14 mouse cellular contexts compared by ENCODE assay signal in the genomic region with DNA sequence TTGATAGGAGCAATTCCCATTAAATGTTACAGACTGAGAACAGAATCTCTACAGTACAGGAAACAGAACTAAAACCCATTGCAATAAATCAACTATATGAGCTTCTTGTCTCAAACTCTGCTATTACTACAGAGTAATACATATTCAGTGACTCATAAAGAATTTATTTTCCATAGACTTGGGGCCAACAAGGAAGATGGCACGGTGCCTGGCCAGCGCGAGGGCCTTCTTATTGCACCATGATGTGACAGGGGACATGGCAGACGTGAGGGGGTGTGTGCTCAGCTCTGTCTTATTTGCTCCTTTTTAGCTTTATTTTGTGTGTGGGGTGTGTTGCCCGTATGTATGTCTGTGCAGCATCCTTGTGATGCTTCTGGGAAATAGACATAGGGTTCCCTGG. TPM values are rescaled to one million over a fixed set of nuclear protein-coding genes. Genes with fewer than 3 reads are reported as not detected.
DNase-seq lines count a peak whose midpoint lies in the region; ATAC-seq and TF ChIP-seq lines count a peak whose summit lies in the region.
"Had no signal": no experiment of that assay in that cellular context is flagged by ENCODE, and none has a peak within 500 bp of the region (broad histone marks: within the 10 kb centered on the region; RNA-seq: fewer than 3 reads in every experiment).

No protein-coding gene starts in this region.

- H3K27ac ChIP-seq in stomach, postnatal 0 days (replicated peaks): no peak overlapping the region
- H3K27ac ChIP-seq: embryonic facial prominence, embryonic 13.5 days; hindbrain, embryonic 10.5 days had no signal

- H3K9ac ChIP-seq in stomach, postnatal 0 days (ENCODE audit: low read length): no peak overlapping the region
- H3K9ac ChIP-seq: embryonic facial prominence, embryonic 13.5 days; liver, postnatal 0 days had no signal

- ATAC-seq in frontal cortex, adult (ENCODE audit: low TSS enrichment): peak; percentile 72; the same call in 1 of the 2 replicates
- ATAC-seq in stomach, postnatal 0 days (ENCODE audit: low FRiP score, low TSS enrichment): peak; percentile 53; the same call in 1 of the 2 replicates
- no peak for ATAC-seq in megakaryocyte, adult 5-6 weeks (ENCODE audit: poor library complexity, severe bottlenecking)
- ATAC-seq: liver, postnatal 0 days; Patski had no signal

- no peak for TF ChIP-seq EP300 in stomach, postnatal 0 days (optimal IDR thresholded peaks at IDR 0.05)

- H3K4me3 ChIP-seq in stomach, postnatal 0 days (ENCODE audit: low read depth, low read length): no peak overlapping the region
- H3K4me3 ChIP-seq: embryonic facial prominence, embryonic 13.5 days; hindbrain, embryonic 10.5 days had no signal

- no peak for TF ChIP-seq CTCF in stomach, postnatal 0 days (IDR thresholded peaks at IDR 0.05; ENCODE audit: low read depth)

- H3K36me3 ChIP-seq in stomach, postnatal 0 days (ENCODE audit: control insufficient read depth, insufficient read depth, low read length): no peaks in the 10 kb centered on the region
- H3K36me3 ChIP-seq: embryonic facial prominence, embryonic 13.5 days; hindbrain, embryonic 10.5 days had no signal

- H3K27me3 ChIP-seq in stomach, postnatal 0 days (ENCODE audit: control insufficient read depth, insufficient read depth, low read length): no peaks in the 10 kb centered on the region
- H3K27me3 ChIP-seq: embryonic facial prominence, embryonic 13.5 days; Patski had no signal

- WGBS in stomach, postnatal 0 days: 38% methylated on average over 5 of the region's 5 CpGs

- H3K4me2 ChIP-seq in stomach, postnatal 0 days (replicated peaks; ENCODE audit: low read depth): no peak overlapping the region
- H3K4me2 ChIP-seq: embryonic facial prominence, embryonic 13.5 days had no signal

- DNase-seq in frontal cortex, postnatal 14 days (ENCODE audit: low spot score in 2 of 2): no peak
- peak; percentile 11 to 14 for DNase-seq in layer of hippocampus, postnatal 36 days
- DNase-seq in layer of hippocampus, adult 9-11 months: no peak
- DNase-seq in adrenal gland, postnatal 36 days: peak; percentile 75 to 84
- DNase-seq in stomach, postnatal 0 days (ENCODE audit: low spot score): peak; percentile 30
- DNase-seq in left cerebral cortex, postnatal 36 days (ENCODE audit: low spot score in 2 of 2): no peak
- DNase-seq: gastrocnemius, postnatal 25 days; liver, postnatal 0 days; thymus, postnatal 36 days had no signal

- 0 out of 2 replicates have a peak, but pooled peaks cover 2% of the 10 kb centered on the region for H3K4me1 ChIP-seq in stomach, postnatal 0 days (replicated peaks; ENCODE audit: control insufficient read depth, insufficient read depth)
- H3K4me1 ChIP-seq: embryonic facial prominence, embryonic 13.5 days; hindbrain, embryonic 10.5 days had no signal

- H3K9me3 ChIP-seq in stomach, postnatal 0 days (ENCODE audit: control insufficient read depth, low read length): no peaks in the 10 kb centered on the region

- intact Hi-C loops in left cerebral cortex, postnatal 36 days (cut with DNase I): no loop called here

RNA-seq across cellular contexts. Expression of a gene that starts 37.8 kb away (rescaled TPM):
- 10 to 100 TPM; 57.3 to 62.1 TPM for total RNA-seq in layer of hippocampus, postnatal 36 days (2021)
- 100 to 1,000 TPM; 104 to 108 TPM for total RNA-seq in adrenal gland, postnatal 36 days (2021)
- polyA plus RNA-seq in stomach, postnatal 0 days (2015; fragmentation: Nextera tagmentation; extraction: Ambion mirVana): 34.0 and 35.9 TPM in 2 replicates
- 10 to 100 TPM; 59.9 to 60.6 TPM for total RNA-seq in left cerebral cortex, postnatal 36 days (2021)
- total RNA-seq in megakaryocyte, adult 5-6 weeks (2015): 143 and 146 TPM in 2 replicates
- 105 and 124 TPM in 2 replicates for total RNA-seq in megakaryocyte, adult 5-6 weeks (2017)

Comparison
In these comparisons a context has a peak if more than half of its experiments do, and no peak if none do; other contexts are left out.
1. DNase-seq: peak in layer of hippocampus, postnatal 36 days (2 of 2), adrenal gland, postnatal 36 days (2 of 2) and stomach, postnatal 0 days (single experiment); none in frontal cortex, postnatal 14 days (0 of 2), layer of hippocampus, adult 9-11 months (single experiment) and left cerebral cortex, postnatal 36 days (0 of 2).